Mouse (Mus musculus) embryonic fibroblast, embryonic 13.5 days (primary cell): Measurements from ENCODE around the gene Znrf2.

Source experiments
- CTCF ChIP-seq: IDR thresholded peaks from 2 replicates; pipeline ENCODE4 v1.5.1; 2011; ENCODE audit warnings: mild to moderate bottlenecking, control low read depth, low read length, moderate library complexity, borderline replicate concordance; ENCODE audit not compliant: insufficient read depth
- POLR2A ChIP-seq: IDR thresholded peaks from 2 replicates; pipeline ENCODE4 v1.6.1; 2011; ENCODE audit warnings: low read depth, mild to moderate bottlenecking, control low read depth, low read length, moderate library complexity

DNA sequence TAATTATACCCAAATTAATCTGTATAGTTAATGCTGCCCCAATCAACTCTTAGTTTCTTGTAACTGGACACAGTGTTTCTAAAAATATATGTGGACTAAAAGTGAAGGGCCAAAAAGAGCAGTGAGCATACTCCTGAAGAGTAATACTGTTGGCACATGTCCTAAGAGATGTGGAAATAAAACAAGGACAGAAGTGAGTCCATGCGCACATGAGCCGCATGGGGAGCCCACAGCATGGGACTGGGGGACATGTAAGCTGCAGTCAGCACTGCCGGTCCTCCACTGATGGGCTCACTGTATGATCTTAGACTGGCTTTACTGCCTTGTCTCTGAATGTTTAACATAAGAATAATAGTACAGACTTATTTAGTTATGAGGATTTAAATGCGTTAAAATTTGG, 63.4 kb downstream of the Znrf2 start:
- TF ChIP-seq CTCF (no peak), POLR2A (no peak)
